14 mouse cellular contexts compared by ENCODE assay signal in genomic region chr12:56519071-56519737, GRCm38 (mm10). TPM values are rescaled to one million over a fixed set of nuclear protein-coding genes. Genes with fewer than 3 reads are reported as not detected.
DNase-seq lines count a peak whose midpoint lies in the region; ATAC-seq and TF ChIP-seq lines count a peak whose summit lies in the region.
"Had no signal": no experiment of that assay in that cellular context is flagged by ENCODE, and none has a peak within 500 bp of the region (broad histone marks: within the 10 kb centered on the region; RNA-seq: fewer than 3 reads in every experiment).

No protein-coding gene starts in this region.

- WGBS in intestine, postnatal 0 days = 16% methylated on average over 13 of the region's 13 CpGs
- WGBS in intestine, embryonic 15.5 days = 20% methylated on average over 13 of the region's 13 CpGs
- 18% methylated on average over 13 of the region's 13 CpGs for WGBS in embryonic facial prominence, embryonic 12.5 days
- 21% methylated on average over 13 of the region's 13 CpGs for WGBS in limb, embryonic 12.5 days

- H3K4me2 ChIP-seq in intestine, postnatal 0 days (replicated peaks; ENCODE audit: low read depth) = no peak overlapping the region
- H3K4me2 ChIP-seq in intestine, embryonic 15.5 days (replicated peaks) = no peak overlapping the region
- peak overlapping the region; percentile 35; the same call in 1 of the 2 replicates for H3K4me2 ChIP-seq in embryonic facial prominence, embryonic 12.5 days (replicated peaks)
- H3K4me2 ChIP-seq in limb, embryonic 12.5 days = peak overlapping the region; percentile 40
- H3K4me2 ChIP-seq: stomach, embryonic 15.5 days had no signal

- H3K4me1 ChIP-seq in intestine, postnatal 0 days (replicated peaks; ENCODE audit: control insufficient read depth, insufficient read depth, low read length) = no peaks in the 10 kb centered on the region
- 0 out of 2 replicates have a peak, but pooled peaks cover 3% of the 10 kb centered on the region for H3K4me1 ChIP-seq in intestine, embryonic 15.5 days (replicated peaks)
- H3K4me1 ChIP-seq in ES-Bruce4 (ENCODE audit: control insufficient read depth, insufficient read depth, low read length) = no peaks in the 10 kb centered on the region
- 0 out of 2 replicates have a peak, but pooled peaks cover 9% of the 10 kb centered on the region for H3K4me1 ChIP-seq in embryonic facial prominence, embryonic 12.5 days
- no peaks in the 10 kb centered on the region; the same call in 1 of the 2 replicates for H3K4me1 ChIP-seq in limb, embryonic 12.5 days (replicated peaks)

- TF ChIP-seq POLR2A in ES-Bruce4 (IDR thresholded peaks at IDR 0.05; ENCODE audit: insufficient read depth, low read length) = no peak

- no peak for ATAC-seq in intestine, postnatal 0 days
- no peak for ATAC-seq in intestine, embryonic 15.5 days
- ATAC-seq in embryonic facial prominence, embryonic 12.5 days (ENCODE audit: insufficient number of reproducible peaks, insufficient read depth, low FRiP score, low TSS enrichment) = no peak
- ATAC-seq in limb, embryonic 12.5 days (ENCODE audit: insufficient number of reproducible peaks, insufficient read depth, low FRiP score, low TSS enrichment, low read depth) = no peak
- ATAC-seq: inflammation-experienced regulatory T-cells, adult 6 months had no signal

- TF ChIP-seq CTCF in intestine, postnatal 0 days (IDR thresholded peaks at IDR 0.05; ENCODE audit: low read depth) = no peak
- TF ChIP-seq CTCF in ES-Bruce4 (IDR thresholded peaks at IDR 0.05; ENCODE audit: low read depth, low read length) = no peak

- H3K27me3 ChIP-seq in intestine, postnatal 0 days (replicated peaks; ENCODE audit: control insufficient read depth, insufficient read depth, low read length) = peaks cover 55% of the 10 kb centered on the region
- peaks cover 61% of the 10 kb centered on the region for H3K27me3 ChIP-seq in intestine, embryonic 15.5 days (replicated peaks)
- peaks cover 22% of the 10 kb centered on the region for H3K27me3 ChIP-seq in ES-Bruce4 (ENCODE audit: control insufficient read depth, insufficient read depth, low read length, poor library complexity, severe bottlenecking)
- peaks cover 72% of the 10 kb centered on the region for H3K27me3 ChIP-seq in embryonic facial prominence, embryonic 12.5 days
- H3K27me3 ChIP-seq in limb, embryonic 12.5 days = peaks cover 79% of the 10 kb centered on the region
- H3K27me3 ChIP-seq: CH12.LX had no signal

- no peaks in the 10 kb centered on the region for H3K36me3 ChIP-seq in intestine, postnatal 0 days (ENCODE audit: control insufficient read depth, insufficient read depth)
- H3K36me3 ChIP-seq in intestine, embryonic 15.5 days = no peaks in the 10 kb centered on the region
- H3K36me3 ChIP-seq in ES-Bruce4 (ENCODE audit: control insufficient read depth, insufficient read depth, low read length, poor library complexity, severe bottlenecking) = no peaks in the 10 kb centered on the region
- no peaks in the 10 kb centered on the region for H3K36me3 ChIP-seq in embryonic facial prominence, embryonic 12.5 days
- H3K36me3 ChIP-seq in limb, embryonic 12.5 days = no peaks in the 10 kb centered on the region
- H3K36me3 ChIP-seq: stomach, embryonic 15.5 days had no signal

- no peak overlapping the region for H3K27ac ChIP-seq in intestine, postnatal 0 days (ENCODE audit: low read depth, low read length)
- no peak overlapping the region for H3K27ac ChIP-seq in intestine, embryonic 15.5 days
- no peak overlapping the region for H3K27ac ChIP-seq in ES-Bruce4 (ENCODE audit: insufficient read depth, low read length)
- H3K27ac ChIP-seq in embryonic facial prominence, embryonic 12.5 days = no peak overlapping the region
- H3K27ac ChIP-seq in limb, embryonic 12.5 days = no peak overlapping the region
- H3K27ac ChIP-seq: stomach, embryonic 15.5 days had no signal

- TF ChIP-seq EP300 in ES-Bruce4 (IDR thresholded peaks at IDR 0.05; ENCODE audit: insufficient read depth, low read depth, low read length) = no peak

- H3K4me3 ChIP-seq in intestine, postnatal 0 days (ENCODE audit: low read depth, low read length) = 0 out of 2 replicates have a peak overlapping the region, but pooled peaks have one; percentile 3
- H3K4me3 ChIP-seq in intestine, embryonic 15.5 days (replicated peaks) = no peak overlapping the region
- peak overlapping the region; percentile 22 for H3K4me3 ChIP-seq in ES-Bruce4 (ENCODE audit: low read depth, low read length)
- H3K4me3 ChIP-seq in embryonic facial prominence, embryonic 12.5 days = peak overlapping the region; percentile 12; the same call in 1 of the 2 replicates
- H3K4me3 ChIP-seq in limb, embryonic 12.5 days (replicated peaks) = peak overlapping the region; percentile 18; the same call in 1 of the 2 replicates
- H3K4me3 ChIP-seq: stomach, embryonic 15.5 days had no signal

- H3K9ac ChIP-seq in intestine, postnatal 0 days (ENCODE audit: low read depth, low read length) = no peak overlapping the region
- H3K9ac ChIP-seq in intestine, embryonic 15.5 days = no peak overlapping the region
- H3K9ac ChIP-seq in ES-Bruce4 (ENCODE audit: low read depth, poor library complexity, severe bottlenecking) = no peak overlapping the region
- H3K9ac ChIP-seq in embryonic facial prominence, embryonic 12.5 days = no peak overlapping the region
- H3K9ac ChIP-seq in limb, embryonic 12.5 days (replicated peaks) = no peak overlapping the region
- H3K9ac ChIP-seq: stomach, embryonic 15.5 days had no signal

- no peaks in the 10 kb centered on the region for H3K9me3 ChIP-seq in intestine, postnatal 0 days (ENCODE audit: control insufficient read depth)
- H3K9me3 ChIP-seq in intestine, embryonic 15.5 days = no peaks in the 10 kb centered on the region
- H3K9me3 ChIP-seq in ES-Bruce4 (replicated peaks; ENCODE audit: control insufficient read depth, insufficient read depth, low read length, poor library complexity, severe bottlenecking) = no peaks in the 10 kb centered on the region
- no peaks in the 10 kb centered on the region for H3K9me3 ChIP-seq in embryonic facial prominence, embryonic 12.5 days
- H3K9me3 ChIP-seq in limb, embryonic 12.5 days = no peaks in the 10 kb centered on the region
- H3K9me3 ChIP-seq: stomach, embryonic 15.5 days had no signal

- DNase-seq in thymus, postnatal 10 days (ENCODE audit: low spot score in 2 of 2) = no peak
- DNase-seq in c-Kit-positive CD71-positive TER-119-positive erythroid progenitor cells, embryonic 14.5 days (ENCODE audit: low spot score) = no peak
- DNase-seq: adrenal gland, postnatal 25 days; cerebellum, adult 9-10 months; heart, adult 11 months had no signal

RNA-seq across cellular contexts. Expression of gene Nkx2-1, which starts 17.5 kb away (rescaled TPM):
- not detected in 2 replicates for polyA plus RNA-seq in intestine, postnatal 0 days (2015; fragmentation: Nextera tagmentation; extraction: Ambion mirVana)
- polyA plus RNA-seq in intestine, embryonic 15.5 days (2015; fragmentation: Nextera tagmentation; extraction: Ambion mirVana) = not detected in 2 replicates
- not detected in 2 replicates for polyA plus RNA-seq in ES-Bruce4 (2011; ENCODE audit: insufficient read depth, insufficient read length, low read depth, missing spikeins)
- polyA plus RNA-seq in embryonic facial prominence, embryonic 12.5 days (2016; fragmentation: Nextera tagmentation; extraction: Ambion mirVana) = 1.6 and 4.4 TPM in 2 replicates
- not detected in 2 replicates for polyA plus RNA-seq in limb, embryonic 12.5 days (2016; fragmentation: Nextera tagmentation; extraction: Ambion mirVana)
- polyA plus RNA-seq: inflammation-experienced regulatory T-cells, adult 6 months; liver, embryonic 11.5 days had no signal

Comparison
In these comparisons a context has a peak if more than half of its experiments do, and no peak if none do; other contexts are left out.
1. H3K4me2 ChIP-seq: peak in embryonic facial prominence, embryonic 12.5 days (single experiment) and limb, embryonic 12.5 days (single experiment); none in intestine, postnatal 0 days (single experiment) and intestine, embryonic 15.5 days (single experiment).